Mouse (Mus musculus): Measurements from ENCODE around the gene Hmga2. TPM values are rescaled to one million over a fixed set of nuclear protein-coding genes. Genes with fewer than 3 reads are reported as not detected.

Hmga2 gene
- polyA plus RNA-seq, 1 experiment from 2014 or later, result 16.1 TPM

DNA sequence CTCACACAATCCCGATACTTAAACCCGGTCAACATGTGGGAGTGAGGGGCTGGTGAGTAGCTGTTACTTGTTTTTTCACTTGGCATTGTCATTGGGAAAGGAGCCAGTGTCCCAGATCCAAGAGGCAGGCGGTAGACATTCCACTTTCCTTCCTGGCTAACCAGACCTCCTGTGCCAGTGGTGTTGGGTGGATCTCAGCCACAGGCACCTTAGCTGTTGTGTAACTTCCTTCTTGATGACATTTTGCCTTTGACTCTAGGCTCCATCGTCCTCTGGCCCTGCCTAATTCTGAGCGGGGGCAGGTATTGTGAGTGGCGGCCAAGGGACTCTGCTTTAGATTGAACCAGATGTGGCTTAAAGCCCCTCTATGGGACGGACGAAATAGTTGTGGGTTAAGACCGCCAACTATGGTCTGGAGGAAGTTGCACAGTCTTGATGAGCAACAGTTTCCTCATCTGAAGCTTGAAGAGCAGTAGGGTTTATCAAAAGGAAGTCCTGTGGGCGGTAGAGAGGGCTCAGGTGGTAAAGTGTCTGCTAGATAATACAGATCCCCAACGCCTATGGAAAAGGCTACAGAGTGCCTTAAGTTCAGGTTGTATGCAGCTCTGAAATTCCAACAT lies 152.6 kb downstream of the Hmga2 start:
- Histone ChIP-seq H3K9ac (no peak overlapping the region), H3K4me3 (no peak overlapping the region), H3K9me3 (replicated peaks) (no peaks in the 10 kb centered on the region), H3K4me1 (peaks cover 15% of the 10 kb centered on the region; the same call in 1 of the 2 replicates), H3K27me3 (replicated peaks) (no peaks in the 10 kb centered on the region), H3K4me2 (no peak overlapping the region), H3K27ac (no peak overlapping the region), H3K36me3 (no peaks in the 10 kb centered on the region)
- WGBS (ENCODE audit: insufficient replicate concordance), result 32% methylated on average over 11 of the region's 11 CpGs
- no peak for ATAC-seq

DNA sequence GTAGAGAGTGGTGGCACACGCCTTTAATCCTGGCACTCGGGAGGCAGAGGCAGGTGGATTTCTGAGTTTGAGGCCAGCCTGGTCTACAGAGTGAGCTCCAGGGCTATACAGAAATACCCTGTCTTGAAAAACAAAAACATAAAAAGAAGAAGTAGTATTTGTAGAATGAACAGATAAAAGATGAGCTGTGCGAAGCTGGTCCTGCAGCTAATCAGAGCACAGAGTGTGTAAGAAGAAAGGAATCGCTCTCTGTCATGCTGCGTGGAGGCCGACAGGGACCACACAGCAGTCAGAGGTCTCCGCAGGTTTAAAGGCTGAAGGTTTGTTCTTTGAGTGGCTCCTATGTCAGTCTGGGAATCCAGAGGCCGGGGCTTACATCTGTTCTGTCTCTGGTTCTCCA lies 153.5 kb downstream of the Hmga2 start:
- no peaks in the 10 kb centered on the region for H3K27me3 ChIP-seq (replicated peaks)
- no peak overlapping the region for H3K4me3 ChIP-seq
- H3K4me2 ChIP-seq, result no peak overlapping the region
- whole genome bisulfite sequencing (ENCODE audit: insufficient replicate concordance), result 65% methylated on average over 8 of the region's 8 CpGs
- H3K27ac ChIP-seq, result no peak overlapping the region
- no peaks in the 10 kb centered on the region for H3K36me3 ChIP-seq
- no peak for ATAC-seq
- H3K9ac ChIP-seq, result no peak overlapping the region
- H3K4me1 ChIP-seq, result peaks cover 15% of the 10 kb centered on the region; the same call in 1 of the 2 replicates
- no peaks in the 10 kb centered on the region for H3K9me3 ChIP-seq (replicated peaks)

DNA sequence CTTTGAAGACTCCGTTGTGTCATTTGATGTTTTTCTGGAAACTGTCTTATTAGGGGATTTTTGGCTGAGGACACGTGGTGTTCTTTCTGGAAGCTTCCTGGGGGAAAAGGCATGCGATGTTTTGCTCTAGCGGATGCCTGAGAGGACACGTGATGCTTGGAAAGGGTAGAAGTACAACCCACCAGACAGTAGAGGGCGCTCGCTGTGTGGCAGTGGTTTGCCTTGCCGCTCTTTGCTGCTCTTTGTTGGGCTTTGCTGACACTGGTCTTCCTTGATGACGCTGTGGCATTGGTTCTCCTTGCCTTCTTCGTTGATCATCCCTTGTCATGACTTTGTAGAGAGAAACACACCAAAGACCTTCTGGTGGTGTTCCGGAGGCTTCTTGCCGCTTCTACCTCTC lies 156.7 kb downstream of the Hmga2 start:
- WGBS (ENCODE audit: insufficient replicate concordance), result 81% methylated on average over 12 of the region's 12 CpGs
- Histone ChIP-seq H3K9ac (no peak overlapping the region), H3K4me3 (no peak overlapping the region), H3K9me3 (replicated peaks) (no peaks in the 10 kb centered on the region), H3K36me3 (no peaks in the 10 kb centered on the region), H3K27me3 (replicated peaks) (no peaks in the 10 kb centered on the region), H3K4me1 (peaks cover 15% of the 10 kb centered on the region; the same call in 1 of the 2 replicates), H3K27ac (no peak overlapping the region), H3K4me2 (no peak overlapping the region)
- ATAC-seq, result no peak

MicroRNAs within 50 kb of the gene (microRNA counts, 519-probe panel; counts per million panel counts)
- microRNA mmu-miR-763, result 582 counts per million, percentile 70 among the panel's probes with 10 or more counts

Small RNA genes within 50 kb of the gene (microRNA-seq; reads per million reads assigned to microRNA genes)
- not detected for gene Mir763

Other genes with a start within 250 kb of the Hmga2 start
- 55.2 and 55.5 TPM in 2 replicates for gene Llph, start 249.4 kb downstream of the Hmga2 start, polyA plus RNA-seq (2016; fragmentation: Nextera tagmentation; extraction: Ambion mirVana)

Data from liver, embryonic 12.5 days (tissue).